Mouse (Mus musculus): ENCODE results near the gene Ift81. TPM values are rescaled to one million over a fixed set of nuclear protein-coding genes. Genes with fewer than 3 reads are reported as not detected.

Gene Ift81
- total RNA-seq, 2 experiments from 2014 or later: 36.0 to 38.4 TPM

DNA sequence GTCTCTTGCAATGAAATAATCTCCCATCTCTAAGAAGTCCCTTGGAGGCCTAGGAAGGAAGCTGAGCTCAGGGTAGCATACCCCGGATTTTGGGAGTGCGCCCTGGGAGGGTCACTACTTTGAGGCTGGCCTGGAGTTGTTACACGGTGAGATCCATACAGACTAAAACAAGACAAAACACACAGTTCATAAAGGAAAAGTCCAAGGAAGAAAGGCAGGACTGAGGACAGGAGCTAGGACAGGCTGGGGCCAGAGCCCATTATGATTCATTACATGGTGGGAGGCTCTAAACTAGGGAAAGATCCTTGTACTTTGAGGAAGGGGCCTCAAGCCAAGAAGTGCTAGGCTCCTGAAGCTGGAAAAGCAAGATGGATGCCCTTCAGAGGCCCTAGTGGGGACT is 85.7 kb downstream of the Ift81 start:
- DNase-seq (ENCODE audit: low spot score in 2 of 2): no peak
- Histone ChIP-seq H3K27ac (peak overlapping the region; percentile 73; the same call in 1 of the 2 replicates), H3K4me3 (no peak overlapping the region)
- no peak for TF ChIP-seq CTCF (conservative IDR thresholded peaks at IDR 0.05)

DNA sequence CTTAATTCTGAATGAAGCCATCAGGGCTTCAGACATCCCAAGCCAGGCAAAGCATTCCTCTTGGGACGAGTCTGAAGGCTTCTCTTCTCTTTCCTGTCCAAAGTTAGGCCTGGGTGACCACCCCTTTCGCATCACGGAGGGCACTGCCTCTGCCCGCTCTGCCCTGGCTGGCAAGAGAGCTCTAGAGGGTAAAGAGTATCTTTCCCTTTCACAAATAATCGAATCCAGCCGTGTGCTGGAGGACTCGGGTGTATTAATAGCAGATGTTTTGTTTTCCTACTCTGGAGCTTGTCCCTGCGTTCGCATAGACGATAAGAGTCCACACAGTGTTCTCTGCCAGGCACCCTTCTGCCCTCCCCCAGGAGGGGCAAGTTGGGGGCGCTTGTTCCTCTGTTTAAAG is 86.6 kb downstream of the Ift81 start:
- no peak for TF ChIP-seq CTCF (conservative IDR thresholded peaks at IDR 0.05)
- Histone ChIP-seq H3K4me3 (no peak overlapping the region), H3K27ac (peak overlapping the region; percentile 68; the same call in 1 of the 2 replicates)
- no peak for DNase-seq (ENCODE audit: low spot score in 2 of 2)

DNA sequence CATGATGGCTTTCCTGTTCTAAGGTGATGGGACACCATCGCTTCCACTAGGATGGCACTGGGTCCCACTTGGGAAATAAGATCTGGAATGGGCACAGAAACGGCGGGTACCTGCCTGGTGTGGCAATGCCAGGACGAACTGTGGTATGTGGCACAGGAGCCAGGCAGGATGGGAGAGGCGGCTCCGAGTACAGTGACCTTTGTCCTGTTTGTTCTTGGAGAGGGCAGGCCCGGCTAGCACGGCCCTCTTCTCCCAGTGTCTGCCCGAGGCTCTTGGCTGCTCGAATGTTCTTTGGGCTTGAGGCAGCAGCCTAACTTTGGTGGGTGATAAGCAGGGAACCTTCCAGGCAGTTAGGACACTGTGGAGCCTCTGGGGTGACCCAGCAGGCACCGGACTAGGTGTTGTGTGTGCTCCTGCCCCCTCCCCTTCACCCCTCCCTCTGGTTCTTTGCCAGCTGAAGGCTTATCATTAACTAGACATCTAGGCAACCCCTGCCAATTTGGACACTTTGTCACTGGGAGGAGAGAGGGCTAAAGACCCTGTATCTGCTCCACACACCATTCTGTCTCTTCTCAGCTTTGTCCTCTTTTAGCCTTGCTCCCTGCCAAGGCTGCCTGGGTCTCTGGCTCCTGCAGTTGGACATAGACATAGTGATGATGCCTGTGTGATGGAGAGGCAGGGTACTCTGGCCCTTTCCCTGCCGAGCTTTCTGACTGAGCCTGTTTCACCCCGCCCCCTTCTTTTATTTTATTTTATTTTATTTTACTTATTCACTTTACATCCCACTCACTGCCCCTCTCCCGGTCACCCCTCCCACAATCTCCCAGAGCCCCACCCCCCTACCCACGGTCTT is 87.2 kb downstream of the Ift81 start:
- H3K27ac ChIP-seq: peak overlapping the region; percentile 68
- no peak for DNase-seq (ENCODE audit: low spot score in 2 of 2)

DNA sequence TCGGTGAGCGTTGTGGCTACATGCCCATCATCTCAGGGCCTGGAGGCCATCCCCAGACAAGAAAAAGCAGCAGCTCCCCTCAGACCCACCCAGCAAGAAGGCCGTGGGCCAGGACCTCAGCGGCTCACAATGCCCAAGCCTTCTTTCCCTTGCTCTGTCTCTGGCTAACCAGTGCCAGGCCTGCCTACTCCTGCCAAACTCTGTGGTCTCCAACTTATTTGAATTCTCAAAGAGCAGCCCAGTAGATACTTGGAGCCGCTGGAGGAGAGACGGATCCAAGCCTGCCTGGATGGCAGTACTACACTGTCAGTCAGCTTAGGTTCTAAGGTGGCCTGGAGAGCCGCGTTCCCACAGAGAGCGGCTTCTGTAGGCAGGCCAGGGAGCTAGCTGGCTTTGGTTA is 87.9 kb downstream of the Ift81 start:
- TF ChIP-seq CTCF (conservative IDR thresholded peaks at IDR 0.05): no peak
- Histone ChIP-seq H3K4me3 (no peak overlapping the region), H3K27ac (peak overlapping the region; percentile 68)
- peak; percentile 27 to 76 for DNase-seq (ENCODE audit: low spot score in 2 of 2)

More for the DNA sequence above, 87.2 kb downstream of the Ift81 start:
- no peak overlapping the region for H3K4me3 ChIP-seq
- no peak for TF ChIP-seq CTCF (conservative IDR thresholded peaks at IDR 0.05)

DNA sequence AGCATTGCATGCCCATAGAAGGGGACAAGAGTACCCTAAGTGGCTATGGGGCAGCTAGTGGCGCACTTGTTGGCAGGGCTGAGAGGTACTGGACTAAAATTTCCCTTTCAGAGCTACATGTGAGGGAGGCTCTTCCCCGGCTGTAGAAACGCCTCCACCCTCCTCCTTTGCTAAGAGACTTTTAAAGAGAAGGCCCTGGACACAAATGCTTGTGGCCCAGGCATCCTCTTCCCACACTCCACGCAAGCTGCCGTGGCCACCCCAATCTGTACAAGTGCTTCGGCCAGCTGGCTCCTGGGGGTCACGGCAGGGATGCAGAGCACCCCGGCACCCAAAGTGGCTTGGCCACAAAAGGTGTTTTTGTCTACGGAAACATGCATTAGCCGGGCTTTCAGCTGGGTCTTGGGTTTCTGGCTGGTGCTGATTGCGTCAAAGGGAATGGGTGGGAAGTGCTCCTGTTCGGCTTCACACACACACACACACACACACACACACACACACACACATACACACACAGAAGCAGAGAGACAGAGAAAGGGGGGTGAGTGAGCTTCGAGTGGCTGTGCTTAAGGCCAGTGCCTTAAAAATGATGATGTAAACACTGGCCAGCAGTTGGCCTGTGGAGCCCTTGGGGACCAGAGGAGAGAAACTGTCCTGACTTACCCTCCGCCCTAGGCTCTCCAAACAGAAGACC is 88.9 kb downstream of the Ift81 start:
- TF ChIP-seq CTCF (conservative IDR thresholded peaks at IDR 0.05): no peak
- peak overlapping the region; percentile 71 for H3K27ac ChIP-seq
- no peak overlapping the region for H3K4me3 ChIP-seq
- no peak for DNase-seq (ENCODE audit: low spot score in 2 of 2)

DNA sequence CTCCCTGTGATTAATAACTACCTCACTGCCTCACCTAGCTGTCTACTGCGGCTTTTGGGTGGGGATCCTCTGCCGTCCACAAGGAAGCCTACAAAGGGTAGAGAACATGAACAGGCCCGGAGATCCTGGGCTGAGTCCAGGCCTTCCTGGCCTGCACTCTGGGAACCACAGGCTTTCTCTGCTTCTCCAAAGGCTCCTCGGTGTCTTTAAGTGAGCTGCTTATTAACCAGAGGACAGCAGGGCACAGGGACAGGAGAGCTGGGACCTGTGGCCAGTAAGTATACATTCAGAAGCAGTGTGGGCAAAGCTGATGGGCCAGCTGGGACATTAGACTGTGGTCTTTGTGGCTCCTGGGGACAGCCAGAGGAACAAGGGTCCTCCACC is 89.5 kb downstream of the Ift81 start:
- Histone ChIP-seq H3K4me3 (no peak overlapping the region), H3K27ac (peak overlapping the region; percentile 71)
- no peak for DNase-seq (ENCODE audit: low spot score in 2 of 2)
- no peak for TF ChIP-seq CTCF (conservative IDR thresholded peaks at IDR 0.05)

DNA sequence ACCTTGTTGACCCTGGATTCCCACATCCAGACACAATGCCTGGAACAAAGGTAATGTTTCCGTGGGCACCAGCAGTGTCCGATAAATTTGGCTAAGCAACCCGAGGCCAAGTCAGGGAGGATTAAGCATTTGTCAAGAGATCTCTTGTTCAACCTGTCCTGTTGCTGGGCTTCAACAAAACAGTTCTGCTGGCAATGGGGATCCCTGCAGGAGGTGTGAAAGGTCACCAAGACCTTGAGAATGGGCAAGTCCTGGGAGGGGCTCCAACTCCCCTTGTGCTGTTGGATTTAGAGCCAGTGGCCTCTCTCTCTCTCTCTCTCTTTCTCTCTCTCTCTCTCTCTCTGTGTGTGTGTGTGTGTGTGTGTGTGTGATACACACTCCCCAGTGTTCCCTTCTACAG is 90.1 kb downstream of the Ift81 start:
- no peak for DNase-seq (ENCODE audit: low spot score in 2 of 2)
- Histone ChIP-seq H3K4me3 (no peak overlapping the region), H3K27ac (no peak overlapping the region)
- TF ChIP-seq CTCF (conservative IDR thresholded peaks at IDR 0.05): no peak

DNA sequence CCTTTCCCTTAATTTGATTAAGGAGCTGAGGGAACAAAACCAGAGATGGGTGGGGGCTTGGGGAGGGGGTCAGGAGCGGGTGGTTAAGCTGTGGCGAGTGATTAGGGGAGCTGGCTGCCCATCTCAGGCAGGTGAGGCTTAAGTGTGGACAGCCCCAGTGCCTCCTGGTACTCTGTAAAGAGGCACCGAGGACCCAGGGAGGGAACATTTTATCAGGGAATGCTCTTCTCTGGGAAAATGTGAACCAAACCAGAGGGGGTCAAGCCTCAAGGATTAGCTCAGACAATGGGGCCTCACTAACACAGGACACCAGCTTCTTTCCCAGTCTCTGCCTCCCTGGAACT is 93.2 kb downstream of the Ift81 start:
- H3K27ac ChIP-seq: no peak overlapping the region
- no peak for DNase-seq (ENCODE audit: low spot score in 2 of 2)
- no peak for TF ChIP-seq CTCF (conservative IDR thresholded peaks at IDR 0.05)
- no peak overlapping the region for H3K4me3 ChIP-seq

DNA sequence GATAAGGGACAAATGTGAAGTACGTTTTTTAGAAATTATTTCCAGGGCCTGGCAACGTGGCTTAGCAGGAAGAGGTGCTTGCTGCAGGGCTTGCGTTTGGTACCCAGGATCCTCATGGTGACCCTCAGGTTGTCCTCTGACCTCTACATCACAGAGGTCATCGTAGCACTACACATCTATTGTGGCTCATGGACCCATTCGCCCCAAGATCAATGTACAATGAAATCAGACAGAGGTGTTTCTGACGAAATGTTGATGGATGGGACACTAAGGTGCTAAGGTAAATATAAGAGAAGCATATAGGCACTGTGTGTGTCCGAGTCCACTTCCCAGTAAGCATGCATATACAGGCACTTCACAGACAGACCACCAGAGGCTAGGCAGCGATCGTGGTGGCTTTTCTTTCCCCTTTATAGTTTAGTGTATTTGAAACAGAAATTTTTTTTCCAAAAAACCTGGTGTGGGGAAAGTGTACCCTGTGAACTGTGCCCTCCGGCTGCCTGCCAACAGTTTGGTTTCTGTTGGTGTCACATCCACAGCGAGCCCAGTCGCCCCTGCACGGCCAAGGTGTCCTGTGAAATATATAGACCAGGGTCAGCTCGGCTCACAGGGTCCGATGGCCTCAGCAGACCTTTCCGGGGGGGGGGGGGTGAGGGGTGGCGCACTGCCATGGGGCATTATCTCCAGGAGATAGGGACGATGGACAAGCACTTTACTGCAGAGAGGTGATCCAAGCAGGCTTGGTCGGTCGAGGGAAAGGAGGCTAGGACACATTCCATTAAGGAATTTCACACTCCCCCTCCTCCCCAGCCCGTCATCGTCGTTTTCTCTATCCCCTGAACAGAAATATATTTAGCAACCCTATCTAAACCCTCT is 93.8 kb downstream of the Ift81 start:
- no peak for TF ChIP-seq CTCF (conservative IDR thresholded peaks at IDR 0.05)
- H3K27ac ChIP-seq: no peak overlapping the region
- no peak overlapping the region for H3K4me3 ChIP-seq
- no peak for DNase-seq (ENCODE audit: low spot score in 2 of 2)

DNA sequence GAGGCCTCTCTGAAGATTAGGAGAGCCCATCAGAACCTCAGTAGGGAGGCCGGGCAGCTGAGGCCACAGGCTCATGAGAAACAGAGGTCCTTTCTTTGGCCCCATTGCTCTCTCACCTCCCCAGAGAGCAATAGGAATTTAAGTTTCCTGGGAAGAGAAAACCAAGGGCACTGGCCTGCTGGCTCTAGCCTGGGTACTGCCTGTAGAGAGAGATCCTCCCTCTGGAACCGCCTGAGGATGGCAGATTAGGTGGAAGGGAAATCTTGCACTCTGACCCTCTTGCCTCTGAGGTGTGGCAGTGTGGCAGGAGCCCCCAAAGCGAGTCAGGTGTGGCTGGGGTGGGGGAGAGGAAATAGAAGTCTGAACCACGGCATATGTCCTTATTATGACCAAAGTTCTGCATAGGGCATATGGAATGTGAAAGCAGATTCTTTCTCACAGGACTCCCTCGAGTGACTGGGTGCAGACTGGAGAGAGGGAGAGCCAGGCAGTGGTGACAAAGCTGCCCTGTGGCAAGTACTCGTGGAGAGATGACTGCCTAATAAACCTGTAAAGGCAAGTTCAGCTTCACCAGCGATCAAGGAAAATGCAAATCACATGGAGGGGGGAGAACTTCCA is 95.2 kb downstream of the Ift81 start:
- no peak for DNase-seq (ENCODE audit: low spot score in 2 of 2)
- Histone ChIP-seq H3K4me3 (no peak overlapping the region), H3K27ac (no peak overlapping the region)
- TF ChIP-seq CTCF (conservative IDR thresholded peaks at IDR 0.05): no peak

DNA sequence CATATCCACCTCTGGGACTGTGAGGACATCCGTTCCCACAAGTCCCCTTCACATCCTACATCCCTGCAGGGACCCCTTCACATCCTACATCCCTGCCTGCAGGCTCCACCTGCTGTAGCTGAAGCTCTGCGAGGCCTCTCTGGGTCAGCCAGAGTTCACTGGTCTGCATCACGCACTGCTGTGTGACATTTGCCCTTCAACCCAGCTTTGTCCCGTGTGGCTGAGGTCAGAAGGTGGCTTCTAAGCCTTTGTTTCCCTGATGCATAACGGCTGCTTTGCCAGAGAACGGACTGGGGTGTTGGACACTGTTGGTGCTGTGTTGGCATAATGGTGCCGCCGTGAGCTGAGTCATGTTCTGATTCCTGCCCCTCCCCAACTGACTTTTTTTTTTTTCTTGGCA is 96.1 kb downstream of the Ift81 start:
- no peak for DNase-seq (ENCODE audit: low spot score in 2 of 2)
- no peak for TF ChIP-seq CTCF (conservative IDR thresholded peaks at IDR 0.05)
- no peak overlapping the region for H3K4me3 ChIP-seq
- no peak overlapping the region for H3K27ac ChIP-seq

DNA sequence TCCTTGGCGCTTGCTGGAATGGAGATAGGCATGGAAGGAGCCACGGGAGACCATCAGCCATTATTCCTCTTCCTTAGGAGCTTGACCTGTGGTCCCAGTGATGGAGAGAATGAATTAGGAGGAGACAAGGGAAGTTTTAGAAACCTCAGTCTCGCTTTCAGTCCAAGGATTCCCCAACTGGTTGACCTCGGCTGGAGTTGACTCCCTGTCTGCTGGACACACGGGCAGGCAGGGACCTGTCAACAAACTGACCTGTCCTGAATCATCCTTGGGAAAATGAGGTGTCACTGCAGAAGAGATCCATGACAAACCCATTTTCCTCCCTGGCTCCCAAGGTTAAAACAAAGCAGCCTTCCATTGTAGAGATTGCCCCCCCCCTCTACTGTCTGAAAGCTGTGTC is 97.4 kb downstream of the Ift81 start:
- no peak for DNase-seq (ENCODE audit: low spot score in 2 of 2)
- TF ChIP-seq CTCF (conservative IDR thresholded peaks at IDR 0.05): no peak
- Histone ChIP-seq H3K4me3 (no peak overlapping the region), H3K27ac (no peak overlapping the region)

All from layer of hippocampus, adult 2 months (tissue).